Mouse (Mus musculus) liver, embryonic 14.5 days (tissue): ENCODE data around the gene Slpi. TPM values are rescaled to one million over a fixed set of nuclear protein-coding genes. Genes with fewer than 3 reads are reported as not detected.

Experiments
- ATAC-seq: fragments of 200-750 bp; cut with Nextera tagmentation; 2 replicates; pipeline ENCODE4 v1.8.0; 2017; ENCODE audit warnings: moderate number of reproducible peaks, mild to moderate bottlenecking, moderate library complexity; ENCODE audit not compliant: insufficient read depth
- DNase-seq, 3 experiments: peaks; one replicate each; pipeline ENCODE4 v3.0.0-alpha.2; 2012 to 2013; ENCODE audit warnings: low read depth in 3 of 3, low spot score in 3 of 3
- H3K27ac ChIP-seq: fragments of 300-500 bp; sonication (generic); 2 replicates; pipeline ENCODE4 v1.5.1; 2014; ENCODE audit warnings: moderate library complexity, mild to moderate bottlenecking, control low read depth, inconsistent platforms
- H3K27me3 ChIP-seq: fragments of 300-500 bp; sonication (generic); 2 replicates; pipeline ENCODE4 v1.6.1; 2014; ENCODE audit warnings: mild to moderate bottlenecking, low read length, moderate library complexity; ENCODE audit not compliant: control insufficient read depth, insufficient read depth
- H3K36me3 ChIP-seq: fragments of 300-500 bp; sonication (generic); replicated peaks from 2 replicates; pipeline ENCODE4 v1.6.1; 2014; ENCODE audit warnings: low read depth; ENCODE audit not compliant: control insufficient read depth, insufficient read depth
- H3K4me1 ChIP-seq, 2 experiments: fragments of 200-500 bp in 1 of 2; fragments of 300-500 bp in 1 of 2; sonication (generic) in 1 of 2; replicated peaks; 2 replicates each; pipeline ENCODE4 v1.6.1; 2012 to 2014; ENCODE audit warnings: antibody characterized with exemption in 1 of 2, inconsistent platforms in 1 of 2, low read length in 1 of 2; ENCODE audit not compliant: control insufficient read depth in 2 of 2, insufficient read depth in 2 of 2
- H3K4me2 ChIP-seq: fragments of 300-500 bp; sonication (generic); 2 replicates; pipeline ENCODE4 v1.6.1; 2014; ENCODE audit warnings: low read depth, mild to moderate bottlenecking, control low read depth, moderate library complexity
- H3K4me3 ChIP-seq, 2 experiments: fragments of 200-500 bp in 1 of 2; fragments of 300-500 bp in 1 of 2; sonication (generic) in 1 of 2; 2 replicates each; pipeline ENCODE4 v1.5.1; 2012 to 2014; ENCODE audit warnings: low read depth in 2 of 2, low read length in 2 of 2, mild to moderate bottlenecking in 2 of 2, control low read depth in 1 of 2, inconsistent platforms in 1 of 2, moderate library complexity in 1 of 2; ENCODE audit not compliant: insufficient read depth in 1 of 2
- H3K9ac ChIP-seq: fragments of 300-500 bp; sonication (generic); replicated peaks from 2 replicates; pipeline ENCODE4 v1.6.1; 2014; ENCODE audit warnings: mild to moderate bottlenecking, control low read depth, moderate library complexity
- H3K9me3 ChIP-seq: fragments of 300-500 bp; sonication (generic); 2 replicates; pipeline ENCODE4 v1.6.1; 2016; ENCODE audit warnings: low read length, mixed read lengths; ENCODE audit not compliant: control insufficient read depth
- CTCF ChIP-seq: IDR thresholded peaks from 2 replicates; pipeline ENCODE4 v1.5.1; 2016; ENCODE audit warnings: antibody characterized with exemption, low read depth, control low read depth
- EP300 ChIP-seq: IDR thresholded peaks from 2 replicates; pipeline ENCODE4 v1.6.1; 2016; ENCODE audit warnings: antibody characterized with exemption, low read depth
- WGBS: fragments of 180-500 bp; shearing (Covaris S2); extraction: QIAGEN DNeasy Blood & Tissue Kit; methylation state at CpG from one replicate; pipeline ENCODE4 v1.1.7; 2014; ENCODE audit not compliant: insufficient replicate concordance; 5-methylcytosine and 5-hydroxymethylcytosine counted together
- polyA plus RNA-seq, 2 experiments: library from polyadenylated mRNA; depleted of rRNA in 1 of 2; stranded (reverse) in 1 of 2; unstranded in 1 of 2; fragments of >200 nt; fragmentation: Nextera tagmentation in 1 of 2; extraction: Ambion mirVana in 1 of 2; gene quantifications; 2 replicates each; pipeline versions ENCODE4 v1.2.1 to v1.2.3; 2012 to 2014

Slpi gene
- polyA plus RNA-seq, 2 experiments = 10.1 to 19.9 TPM

GRCm38 (mm10) chr2:164426121-164426520, 37.2 kb upstream of the Slpi start:
- WGBS = 21% methylated on average over 12 of the region's 12 CpGs
- H3K4me2 ChIP-seq = no peak overlapping the region
- no peak overlapping the region for H3K27ac ChIP-seq
- no peaks in the 10 kb centered on the region for H3K27me3 ChIP-seq
- DNase-seq (no peak), ATAC-seq (no peak)
- H3K36me3 ChIP-seq = no peaks in the 10 kb centered on the region
- H3K4me3 ChIP-seq = no peak overlapping the region
- no peak overlapping the region for H3K9ac ChIP-seq
- H3K4me1 ChIP-seq = 0 out of 4 replicates have a peak, but pooled peaks cover 0 to 3% of the 10 kb centered on the region in 2 experiments
- TF ChIP-seq EP300 (no peak), CTCF (no peak)
- no peaks in the 10 kb centered on the region for H3K9me3 ChIP-seq

GRCm38 (mm10) chr2:164425401-164425800, 36.5 kb upstream of the Slpi start:
- H3K4me1 ChIP-seq = 0 out of 4 replicates have a peak, but pooled peaks cover 0 to under 1% of the 10 kb centered on the region in 2 experiments
- no peaks in the 10 kb centered on the region for H3K27me3 ChIP-seq
- H3K9ac ChIP-seq = no peak overlapping the region
- H3K4me3 ChIP-seq = no peak overlapping the region
- no peaks in the 10 kb centered on the region for H3K9me3 ChIP-seq
- ATAC-seq = no peak
- H3K27ac ChIP-seq = no peak overlapping the region
- TF ChIP-seq CTCF (no peak), EP300 (no peak)
- H3K36me3 ChIP-seq = no peaks in the 10 kb centered on the region
- 60% methylated on average over 5 of the region's 5 CpGs for WGBS
- DNase-seq = no peak
- no peak overlapping the region for H3K4me2 ChIP-seq

- Histone ChIP-seq H3K4me1 (no peaks in the 10 kb centered on the region), H3K9me3 (no peaks in the 10 kb centered on the region), H3K27ac (no peak overlapping the region), H3K4me3 (no peak overlapping the region), H3K4me2 (no peak overlapping the region), H3K36me3 (no peaks in the 10 kb centered on the region), H3K9ac (no peak overlapping the region), H3K27me3 (no peaks in the 10 kb centered on the region)
- TF ChIP-seq CTCF = no peak
- TF ChIP-seq EP300 = no peak
- no peak for ATAC-seq
- no peak for DNase-seq
- WGBS = 76% methylated on average over 8 of the region's 8 CpGs
Measured at GRCm38 (mm10) chr2:164424406-164424805, 35.5 kb upstream of the Slpi start.

- no peak for TF ChIP-seq CTCF
- no peak for TF ChIP-seq EP300
- no peak for DNase-seq
- no peaks in the 10 kb centered on the region for H3K36me3 ChIP-seq
- no peaks in the 10 kb centered on the region for H3K4me1 ChIP-seq
- no peak overlapping the region for H3K27ac ChIP-seq
- no peak overlapping the region for H3K4me3 ChIP-seq
- no peak overlapping the region for H3K9ac ChIP-seq
- no peaks in the 10 kb centered on the region for H3K27me3 ChIP-seq
- H3K9me3 ChIP-seq = no peaks in the 10 kb centered on the region
- WGBS = 72% methylated on average over 11 of the region's 11 CpGs
- ATAC-seq = no peak
- no peak overlapping the region for H3K4me2 ChIP-seq
Measured at GRCm38 (mm10) chr2:164423464-164423863, 34.6 kb upstream of the Slpi start.

GRCm38 (mm10) chr2:164422675-164423393, 33.9 kb upstream of the Slpi start:
- H3K4me3 ChIP-seq = no peak overlapping the region
- DNase-seq = no peak
- H3K27me3 ChIP-seq = no peaks in the 10 kb centered on the region
- 70% methylated on average over 15 of the region's 15 CpGs for WGBS
- TF ChIP-seq CTCF (no peak), EP300 (no peak)
- no peak for ATAC-seq
- no peaks in the 10 kb centered on the region for H3K4me1 ChIP-seq
- H3K4me2 ChIP-seq = no peak overlapping the region
- H3K9ac ChIP-seq = no peak overlapping the region
- H3K9me3 ChIP-seq = no peaks in the 10 kb centered on the region
- no peaks in the 10 kb centered on the region for H3K36me3 ChIP-seq
- no peak overlapping the region for H3K27ac ChIP-seq
